Mouse (Mus musculus) ES-E14 (cell line): ENCODE data around the gene Smarcd3. TPM values are rescaled to one million over a fixed set of nuclear protein-coding genes. Genes with fewer than 3 reads are reported as not detected.

Source experiments
- DNase-seq: peaks from one replicate; pipeline ENCODE4 v3.0.0-alpha.2; 2013; ENCODE audit warnings: low read depth, low spot score
- H3K27ac ChIP-seq: 2 replicates; pipeline ENCODE4 v1.5.1; 2012; ENCODE audit warnings: low read depth, mild to moderate bottlenecking, low read length, moderate library complexity, mixed read lengths; ENCODE audit not compliant: poor library complexity, insufficient read depth, severe bottlenecking
- H3K36me3 ChIP-seq: 2 replicates; pipeline ENCODE4 v1.6.1; 2012; ENCODE audit warnings: mild to moderate bottlenecking, low read length, moderate library complexity, mixed read lengths; ENCODE audit not compliant: control insufficient read depth, poor library complexity, insufficient read depth, severe bottlenecking
- H3K4me1 ChIP-seq, 2 experiments: fragments of 150-350 bp in 1 of 2; sonication (generic) in 1 of 2; 2 replicates each; pipeline ENCODE4 v1.6.1; 2012; ENCODE audit warnings: low read length in 2 of 2, mild to moderate bottlenecking in 1 of 2, mixed read lengths in 1 of 2; ENCODE audit not compliant: control insufficient read depth in 2 of 2, insufficient read depth in 2 of 2, poor library complexity in 1 of 2
- H3K4me3 ChIP-seq, 2 experiments: fragments of 150-350 bp in 1 of 2; sonication (generic) in 1 of 2; 2 replicates each; pipeline ENCODE4 v1.5.1; 2012; ENCODE audit warnings: low read length in 2 of 2, low read depth in 1 of 2, mild to moderate bottlenecking in 1 of 2, mixed read lengths in 1 of 2; ENCODE audit not compliant: insufficient read depth in 1 of 2, poor library complexity in 1 of 2, severe bottlenecking in 1 of 2
- H3K9ac ChIP-seq: 2 replicates; pipeline ENCODE4 v1.6.1; 2012; ENCODE audit warnings: low read depth, mild to moderate bottlenecking, low read length, mixed read lengths; ENCODE audit not compliant: poor library complexity, insufficient read depth, severe bottlenecking
- H3K9me3 ChIP-seq: fragments of 150-350 bp; sonication (generic); 2 replicates; pipeline ENCODE4 v1.6.1; 2012; ENCODE audit warnings: low read depth, mild to moderate bottlenecking, low read length; ENCODE audit not compliant: control insufficient read depth, insufficient read depth
- CHD2 ChIP-seq: IDR thresholded peaks from 2 replicates; pipeline ENCODE4 v1.6.1; 2014; ENCODE audit warnings: mild to moderate bottlenecking, low read depth, low read length, inconsistent platforms
- HCFC1 ChIP-seq: IDR thresholded peaks from 2 replicates; pipeline ENCODE4 v1.6.1; 2012; ENCODE audit warnings: low read length, inconsistent platforms, borderline replicate concordance; ENCODE audit not compliant: insufficient read depth
- MAFK ChIP-seq: IDR thresholded peaks from 2 replicates; pipeline ENCODE4 v1.6.1; 2014; ENCODE audit warnings: mild to moderate bottlenecking, low read depth, low read length, inconsistent platforms; ENCODE audit not compliant: insufficient read depth
- ZC3H11A ChIP-seq: IDR thresholded peaks from 2 replicates; pipeline ENCODE4 v1.6.1; 2012; ENCODE audit warnings: low read depth, mild to moderate bottlenecking, inconsistent platforms, low read length, borderline replicate concordance
- ZNF384 ChIP-seq: IDR thresholded peaks from 2 replicates; pipeline ENCODE4 v1.6.1; 2012; ENCODE audit warnings: low read depth, low read length, inconsistent platforms
- in situ Hi-C, 2 experiments: fragments of 600-800 bp; cut with MboI; formaldehyde crosslinking; loops; one replicate each; pipeline ENCODE4 v1.15.1; 2025; ENCODE audit warnings: low sequenced_read_pairs in 2 of 2, inconsistent platforms in 1 of 2; ENCODE audit not compliant: unreplicated experiment in 2 of 2
- total RNA-seq: library from RNA; depleted of rRNA; stranded (reverse); fragments of 300-350 nt; gene quantifications from 2 replicates; pipeline ENCODE4 v1.2.3, GENCODE M21; 2012

Gene Smarcd3
- total RNA-seq, 1 experiment: 4.9 TPM

DNA sequence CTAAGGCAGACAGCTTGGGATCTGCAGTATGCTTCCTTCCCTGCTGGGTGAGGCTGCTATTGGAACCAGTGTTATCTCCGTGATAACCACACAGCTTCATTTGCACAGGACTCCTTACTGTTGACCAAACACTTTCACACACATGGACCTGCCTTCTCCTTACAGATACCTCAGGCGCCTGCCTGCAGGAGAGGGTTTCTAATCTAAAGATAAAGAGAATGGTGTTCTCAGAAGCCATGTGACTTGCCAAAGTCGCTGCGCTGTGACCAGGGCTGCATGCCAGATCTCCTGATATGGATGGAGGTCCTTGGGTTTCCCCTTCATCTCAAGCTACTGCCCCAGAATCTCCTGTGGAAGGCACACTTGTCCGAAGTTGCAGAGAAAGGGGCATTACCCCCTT is 14.8 kb downstream of the Smarcd3 start:
- Histone ChIP-seq H3K9ac (no peak overlapping the region), H3K9me3 (no peaks in the 10 kb centered on the region), H3K27ac (no peak overlapping the region), H3K4me1 (peaks cover 0 to 1% of the 10 kb centered on the region in 2 experiments; a peak in 1 of 4 replicates), H3K4me3 (no peak overlapping the region), H3K36me3 (no peaks in the 10 kb centered on the region)
- no peak for DNase-seq
- in situ Hi-C loops: no loop called here
- TF ChIP-seq ZNF384: no peak
- no peak for TF ChIP-seq CHD2
- TF ChIP-seq MAFK: no peak
- TF ChIP-seq HCFC1: no peak
- TF ChIP-seq ZC3H11A: no peak

DNA sequence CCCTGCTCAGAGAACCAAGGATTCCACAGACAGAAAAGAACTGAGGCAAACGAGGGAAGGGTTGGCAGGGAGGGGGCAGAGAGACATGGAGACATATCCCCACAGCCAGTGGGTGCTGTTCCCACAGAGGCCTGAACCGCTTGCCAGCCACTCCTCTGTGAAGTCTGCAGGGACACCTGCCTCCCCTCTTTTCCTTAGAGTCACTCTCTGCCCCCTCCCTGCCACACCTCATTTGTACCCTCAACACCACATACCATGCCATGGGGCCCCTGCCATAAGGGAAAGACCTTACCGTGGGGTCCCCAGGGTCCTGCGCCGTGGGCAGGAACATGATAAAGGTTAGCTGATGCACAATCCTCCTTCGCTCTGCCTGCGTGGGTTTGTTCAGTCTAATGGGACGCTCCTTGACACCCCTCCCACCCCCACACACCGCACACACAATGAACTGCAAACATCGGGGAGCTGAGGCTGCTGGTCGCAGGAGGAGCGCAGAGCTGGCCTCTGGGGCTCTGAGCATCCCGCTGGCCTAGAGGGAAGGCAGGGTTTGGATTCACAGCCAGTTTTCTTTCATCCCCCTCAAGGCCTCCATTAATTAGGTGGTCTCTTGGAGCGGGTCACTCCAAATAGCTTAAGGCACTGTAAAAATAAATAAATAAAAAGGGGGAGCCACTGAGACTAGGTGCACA is 18.1 kb downstream of the Smarcd3 start:
- no peaks in the 10 kb centered on the region for H3K36me3 ChIP-seq
- H3K4me1 ChIP-seq: peaks cover 0 to 6% of the 10 kb centered on the region in 2 experiments; a peak in 1 of 4 replicates
- TF ChIP-seq ZC3H11A (no peak), ZNF384 (no peak), MAFK (no peak), HCFC1 (no peak), CHD2 (no peak)
- DNase-seq: no peak
- H3K27ac ChIP-seq: no peak overlapping the region
- no peaks in the 10 kb centered on the region for H3K9me3 ChIP-seq
- in situ Hi-C loops: no loop called here
- H3K9ac ChIP-seq: no peak overlapping the region
- no peak overlapping the region for H3K4me3 ChIP-seq

DNA sequence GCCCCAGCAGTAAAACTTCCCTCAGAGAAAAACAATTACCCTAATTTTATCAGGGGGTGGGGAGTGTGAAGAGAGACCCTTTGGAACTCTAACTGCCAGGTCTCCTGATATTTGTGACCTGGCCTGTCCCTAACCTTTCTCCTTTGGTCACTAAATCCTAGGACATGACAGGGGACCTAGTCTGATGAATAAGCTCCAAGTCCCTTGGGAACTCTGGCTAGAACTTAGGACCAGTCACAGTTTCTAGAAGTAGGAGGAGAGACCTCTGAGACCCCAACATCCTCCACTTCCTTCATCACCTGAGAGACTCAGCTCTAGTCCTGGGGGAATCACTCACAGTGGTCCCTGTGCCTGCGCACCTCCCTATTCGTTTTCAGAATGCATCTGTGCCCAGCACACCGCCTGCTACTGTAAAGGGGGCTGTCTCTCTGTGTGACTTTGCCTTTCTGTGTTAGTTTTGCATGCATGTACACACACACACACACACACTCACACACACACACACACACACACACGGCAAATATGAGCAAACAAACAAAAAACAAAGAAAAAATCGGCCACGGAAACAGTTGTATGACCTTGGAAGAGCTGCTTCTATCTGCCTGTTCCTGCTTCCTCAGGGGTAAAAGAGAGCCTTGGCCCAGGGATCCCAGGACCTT is 18.8 kb downstream of the Smarcd3 start:
- DNase-seq: no peak
- in situ Hi-C loops: no loop called here

DNA sequence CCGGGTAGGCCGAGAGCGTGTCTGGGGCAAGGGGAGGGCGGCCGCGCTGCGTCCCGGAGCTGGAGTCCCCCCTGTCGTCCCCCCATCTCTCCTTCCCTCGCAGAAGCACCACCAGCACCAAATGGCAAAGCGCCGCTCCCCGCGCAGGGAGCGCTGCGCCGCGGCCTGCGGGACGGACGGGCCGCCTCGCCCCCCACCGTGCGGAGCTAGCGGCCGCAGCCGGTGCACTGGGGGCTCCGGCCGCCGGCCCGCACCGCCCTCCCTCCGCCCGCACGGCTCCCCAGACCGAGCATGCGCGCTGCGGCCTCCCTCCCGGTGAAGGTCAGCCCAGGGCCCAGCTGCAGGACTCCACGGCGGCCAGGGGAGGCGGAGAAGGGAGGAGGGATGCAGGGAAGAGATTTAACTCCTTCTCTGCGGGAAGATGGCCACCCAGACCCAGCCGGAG is 19.5 kb downstream of the Smarcd3 start:
- TF ChIP-seq MAFK: no peak
- TF ChIP-seq CHD2: no peak
- no peak for TF ChIP-seq ZC3H11A
- TF ChIP-seq ZNF384: no peak
- TF ChIP-seq HCFC1: no peak
- peak overlapping the region; percentile 64 to 72 for H3K4me3 ChIP-seq
- H3K36me3 ChIP-seq: no peaks in the 10 kb centered on the region
- H3K9me3 ChIP-seq: no peaks in the 10 kb centered on the region
- H3K4me1 ChIP-seq: peaks cover 0 to 6% of the 10 kb centered on the region in 2 experiments; a peak in 1 of 4 replicates
- in situ Hi-C loops: no loop called here
- peak overlapping the region; percentile 53 for H3K9ac ChIP-seq
- no peak overlapping the region for H3K27ac ChIP-seq
- no peak for DNase-seq

More for the DNA sequence above, 18.8 kb downstream of the Smarcd3 start:
- H3K9me3 ChIP-seq: no peaks in the 10 kb centered on the region
- no peaks in the 10 kb centered on the region for H3K36me3 ChIP-seq
- H3K4me1 ChIP-seq: peaks cover 0 to 6% of the 10 kb centered on the region in 2 experiments; a peak in 1 of 4 replicates
- H3K9ac ChIP-seq: no peak overlapping the region
- TF ChIP-seq CHD2: no peak
- H3K27ac ChIP-seq: no peak overlapping the region
- peak overlapping the region in 1 of 2 experiments; percentile 64; a peak in 2 of 4 replicates for H3K4me3 ChIP-seq
